Mouse (Mus musculus) MEL (cell line): ENCODE measurements around the gene Lrrc71. TPM values are rescaled to one million over a fixed set of nuclear protein-coding genes. Genes with fewer than 3 reads are reported as not detected.

Source experiments
- DNase-seq: peaks from one replicate; pipeline ENCODE4 v3.0.0; 2011; ENCODE audit warnings: low read depth, low spot score
- H3K27ac ChIP-seq: 2 replicates; pipeline ENCODE4 v1.5.1; 2012; ENCODE audit warnings: low read depth, mild to moderate bottlenecking, control low read depth, low read length, moderate library complexity; ENCODE audit not compliant: control insufficient read depth
- H3K27me3 ChIP-seq, 2 experiments: fragments of 150-350 bp in 1 of 2; sonication (generic) in 1 of 2; 2 replicates each; pipeline ENCODE4 v1.6.1; 2012; ENCODE audit warnings: low read length in 2 of 2, mild to moderate bottlenecking in 2 of 2, improper control_type of control experiment in 1 of 2, moderate library complexity in 1 of 2; ENCODE audit not compliant: insufficient read depth in 2 of 2, control insufficient read depth in 1 of 2
- H3K36me3 ChIP-seq, 2 experiments: 2 replicates each; pipeline ENCODE4 v1.6.1; 2012 to 2014; ENCODE audit warnings: low read length in 2 of 2, improper control_type of control experiment in 1 of 2, inconsistent platforms in 1 of 2, mild to moderate bottlenecking in 1 of 2; ENCODE audit not compliant: insufficient read depth in 2 of 2, control insufficient read depth in 1 of 2
- H3K4me1 ChIP-seq, 2 experiments: fragments of 150-350 bp in 1 of 2; sonication (generic) in 1 of 2; 2 replicates each; pipeline ENCODE4 v1.6.1; 2012; ENCODE audit warnings: low read length in 2 of 2, improper control_type of control experiment in 1 of 2, mild to moderate bottlenecking in 1 of 2; ENCODE audit not compliant: insufficient read depth in 2 of 2, control insufficient read depth in 1 of 2
- H3K4me3 ChIP-seq, 2 experiments: fragments of 150-350 bp in 1 of 2; sonication (generic) in 1 of 2; 2 replicates each; pipeline ENCODE4 v1.5.1; 2012; ENCODE audit warnings: low read depth in 2 of 2, low read length in 2 of 2, mild to moderate bottlenecking in 2 of 2, moderate library complexity in 2 of 2, control low read depth in 1 of 2, improper control_type of control experiment in 1 of 2; ENCODE audit not compliant: control insufficient read depth in 1 of 2, insufficient read depth in 1 of 2
- H3K79me2 ChIP-seq: 2 replicates; pipeline ENCODE4 v1.6.1; 2012; ENCODE audit warnings: mild to moderate bottlenecking, low read length, moderate library complexity; ENCODE audit not compliant: control insufficient read depth, poor library complexity, insufficient read depth
- H3K9ac ChIP-seq: 2 replicates; pipeline ENCODE4 v1.6.1; 2012; ENCODE audit warnings: low read depth, mild to moderate bottlenecking, control low read depth, low read length, moderate library complexity; ENCODE audit not compliant: control insufficient read depth, poor library complexity, severe bottlenecking
- H3K9me3 ChIP-seq: fragments of 150-350 bp; sonication (generic); replicated peaks from 2 replicates; pipeline ENCODE4 v1.6.1; 2012; ENCODE audit warnings: mild to moderate bottlenecking, low read length, improper control_type of control experiment, moderate library complexity; ENCODE audit not compliant: insufficient read depth
- CHD1 ChIP-seq: IDR thresholded peaks from 2 replicates; pipeline ENCODE4 v1.6.1; 2012; ENCODE audit warnings: low read depth, mild to moderate bottlenecking, inconsistent platforms, low read length, improper control_type of control experiment
- CHD2 ChIP-seq: IDR thresholded peaks from 2 replicates; pipeline ENCODE4 v1.6.1; 2011; ENCODE audit warnings: low read length, improper control_type of control experiment
- CTCF ChIP-seq, 3 experiments: IDR thresholded peaks in 2 of 3; conservative IDR thresholded peaks in 1 of 3; 2 replicates each; pipeline ENCODE4 v1.5.1; 2011 to 2012; ENCODE audit warnings: low read length in 3 of 3, low read depth in 2 of 3, mild to moderate bottlenecking in 2 of 3, improper control_type of control experiment in 1 of 3, inconsistent platforms in 1 of 3, mixed read lengths in 1 of 3, moderate library complexity in 1 of 3; ENCODE audit not compliant: control insufficient read depth in 1 of 3, insufficient read depth in 1 of 3, poor library complexity in 1 of 3, severe bottlenecking in 1 of 3
- E2F4 ChIP-seq: IDR thresholded peaks from 2 replicates; pipeline ENCODE4 v1.6.1; 2011; ENCODE audit warnings: low read depth, low read length, improper control_type of control experiment, borderline replicate concordance
- ELF1 ChIP-seq: IDR thresholded peaks from 2 replicates; pipeline ENCODE4 v1.6.1; 2014; ENCODE audit warnings: low read depth, mild to moderate bottlenecking, inconsistent platforms, low read length, improper control_type of control experiment, moderate library complexity
- EP300 ChIP-seq, 2 experiments: IDR thresholded peaks; 2 replicates each; pipeline ENCODE4 v1.6.1; 2011; ENCODE audit warnings: improper control_type of control experiment in 2 of 2, low read length in 2 of 2, low read depth in 1 of 2, mild to moderate bottlenecking in 1 of 2
- ETS1 ChIP-seq: IDR thresholded peaks from 2 replicates; pipeline ENCODE4 v1.6.1; 2012; ENCODE audit warnings: low read depth, mild to moderate bottlenecking, inconsistent platforms, low read length, improper control_type of control experiment, moderate library complexity
- GATA1 ChIP-seq: IDR thresholded peaks from 2 replicates; pipeline ENCODE4 v1.6.1; 2011; ENCODE audit warnings: low read depth, low read length, improper control_type of control experiment
- HCFC1 ChIP-seq: IDR thresholded peaks from 2 replicates; pipeline ENCODE4 v1.6.1; 2012; ENCODE audit warnings: low read depth, mild to moderate bottlenecking, inconsistent platforms, low read length, improper control_type of control experiment, moderate library complexity
- KAT2A ChIP-seq: conservative IDR thresholded peaks from 2 replicates; pipeline ENCODE4 v1.6.1; 2012; ENCODE audit warnings: low read depth, low read length, improper control_type of control experiment, inconsistent platforms
- MAX ChIP-seq: IDR thresholded peaks from 2 replicates; pipeline ENCODE4 v1.6.1; 2011; ENCODE audit warnings: low read length, improper control_type of control experiment
- MAZ ChIP-seq: IDR thresholded peaks from 2 replicates; pipeline ENCODE4 v1.6.1; 2012; ENCODE audit warnings: low read depth, mild to moderate bottlenecking, inconsistent platforms, low read length, improper control_type of control experiment
- MXI1 ChIP-seq: IDR thresholded peaks from 2 replicates; pipeline ENCODE4 v1.6.1; 2011; ENCODE audit warnings: mild to moderate bottlenecking, low read depth, low read length, improper control_type of control experiment
- MYB ChIP-seq: IDR thresholded peaks from 2 replicates; pipeline ENCODE4 v1.6.1; 2011; ENCODE audit warnings: mild to moderate bottlenecking, low read depth, low read length, improper control_type of control experiment
- NELFE ChIP-seq: IDR thresholded peaks from 2 replicates; pipeline ENCODE4 v1.6.1; 2011; ENCODE audit warnings: low read depth, low read length, improper control_type of control experiment
- NRF1 ChIP-seq: IDR thresholded peaks from 2 replicates; pipeline ENCODE4 v1.6.1; 2014; ENCODE audit warnings: low read depth, mild to moderate bottlenecking, inconsistent platforms, low read length, improper control_type of control experiment, moderate library complexity; ENCODE audit not compliant: poor library complexity, insufficient read depth, severe bottlenecking
- POLR2A ChIP-seq, 2 experiments: IDR thresholded peaks; 2 replicates each; pipeline ENCODE4 v1.6.1; 2011 to 2012; ENCODE audit warnings: low read length in 2 of 2, mild to moderate bottlenecking in 2 of 2, control low read depth in 1 of 2, improper control_type of control experiment in 1 of 2, low read depth in 1 of 2, moderate library complexity in 1 of 2; ENCODE audit not compliant: control insufficient read depth in 1 of 2, insufficient read depth in 1 of 2, poor library complexity in 1 of 2
- SIN3A ChIP-seq: IDR thresholded peaks from 2 replicates; pipeline ENCODE4 v1.6.1; 2012; ENCODE audit warnings: low read length, improper control_type of control experiment, inconsistent platforms
- TAL1 ChIP-seq: IDR thresholded peaks from 2 replicates; pipeline ENCODE4 v1.6.1; 2012; ENCODE audit warnings: mild to moderate bottlenecking, inconsistent platforms, low read length, moderate library complexity, mixed read lengths
- TBP ChIP-seq: IDR thresholded peaks from 2 replicates; pipeline ENCODE4 v1.8.0; 2011; ENCODE audit warnings: low read depth, low read length, improper control_type of control experiment
- UBTF ChIP-seq: IDR thresholded peaks from 2 replicates; pipeline ENCODE4 v1.6.1; 2012; ENCODE audit warnings: low read depth, mild to moderate bottlenecking, inconsistent platforms, low read length, improper control_type of control experiment, moderate library complexity, borderline replicate concordance; ENCODE audit not compliant: insufficient read depth
- USF2 ChIP-seq, 2 experiments: IDR thresholded peaks; 2 replicates each; pipeline ENCODE4 v1.6.1; 2011 to 2012; ENCODE audit warnings: improper control_type of control experiment in 2 of 2, low read length in 2 of 2, borderline replicate concordance in 1 of 2, inconsistent platforms in 1 of 2, low read depth in 1 of 2, mild to moderate bottlenecking in 1 of 2; ENCODE audit not compliant: insufficient read depth in 1 of 2
- ZC3H11A ChIP-seq: IDR thresholded peaks from 2 replicates; pipeline ENCODE4 v1.6.1; 2012; ENCODE audit warnings: low read depth, mild to moderate bottlenecking, inconsistent platforms, low read length, improper control_type of control experiment
- ZMIZ1 ChIP-seq: IDR thresholded peaks from 2 replicates; pipeline ENCODE4 v1.6.1; 2012; ENCODE audit warnings: low read depth, mild to moderate bottlenecking, inconsistent platforms, low read length, improper control_type of control experiment, moderate library complexity
- ZNF384 ChIP-seq: IDR thresholded peaks from 2 replicates; pipeline ENCODE4 v1.6.1; 2012; ENCODE audit warnings: low read depth, mild to moderate bottlenecking, inconsistent platforms, low read length, improper control_type of control experiment
- polyA plus RNA-seq, 2 experiments: library from polyadenylated mRNA; stranded (reverse) in 1 of 2; unstranded in 1 of 2; fragments of >175 nt in 1 of 2; fragments of >200 nt in 1 of 2; gene quantifications; 2 replicates each; pipeline versions ENCODE4 v1.2.1 to v1.2.4; 2012; ENCODE audit warnings: low replicate concordance in 2 of 2, low read depth in 1 of 2; ENCODE audit not compliant: insufficient read length in 2 of 2, insufficient read depth in 1 of 2, missing spikeins in 1 of 2
- total RNA-seq: library from RNA; depleted of rRNA; stranded (reverse); fragments of 300-350 nt; gene quantifications from 2 replicates; pipeline ENCODE4 v1.2.3, GENCODE M21; 2012

The Lrrc71 gene
- total and polyA plus RNA-seq, 3 experiments: 0.04 TPM; not detected in 2

DNA sequence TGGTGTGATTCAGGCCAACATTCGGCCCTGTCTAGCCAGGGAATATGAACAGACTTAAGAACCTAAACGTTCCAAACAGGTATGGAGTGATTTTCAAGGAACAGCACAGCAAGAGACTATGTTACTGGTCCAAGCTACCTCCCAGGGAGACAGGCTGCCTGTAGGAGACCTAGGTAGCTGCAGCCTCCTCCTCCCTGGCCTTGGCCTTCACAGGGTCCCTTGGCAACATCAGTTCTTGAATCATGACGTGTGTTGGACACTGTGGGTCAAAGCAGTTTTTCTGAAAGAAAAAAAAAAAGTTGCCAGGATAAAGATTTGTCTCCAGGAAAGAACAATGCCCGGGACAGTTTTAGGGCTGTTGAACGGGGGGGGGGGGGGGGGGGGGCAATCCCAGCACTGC lies 9.5 kb downstream of the Lrrc71 start:
- DNase-seq: no peak
- Histone ChIP-seq H3K79me2 (no peaks in the 10 kb centered on the region), H3K27me3 (no peaks in the 10 kb centered on the region), H3K9me3 (no peaks in the 10 kb centered on the region), H3K36me3 (no peaks in the 10 kb centered on the region), H3K4me3 (no peak overlapping the region), H3K9ac (no peak overlapping the region), H3K27ac (no peak overlapping the region), H3K4me1 (no peaks in the 10 kb centered on the region)
- TF ChIP-seq SIN3A: no peak
- no peak for TF ChIP-seq TBP
- no peak for TF ChIP-seq KAT2A
- TF ChIP-seq ZMIZ1: no peak
- TF ChIP-seq TAL1: no peak
- TF ChIP-seq MAZ: no peak
- TF ChIP-seq MXI1: no peak
- no peak for TF ChIP-seq UBTF
- no peak for TF ChIP-seq MYB
- no peak for TF ChIP-seq ZC3H11A
- TF ChIP-seq CTCF (IDR thresholded peaks at IDR 0.05 in 2 of 3, conservative IDR thresholded peaks at IDR 0.05 in 1 of 3; ENCODE audit: control insufficient read depth in 1 of 3, insufficient read depth in 1 of 3, low read depth in 2 of 3, low read length in 3 of 3, poor library complexity in 1 of 3, severe bottlenecking in 1 of 3): no peak
- no peak for TF ChIP-seq CHD2
- TF ChIP-seq CHD1: no peak
- TF ChIP-seq HCFC1: no peak

DNA sequence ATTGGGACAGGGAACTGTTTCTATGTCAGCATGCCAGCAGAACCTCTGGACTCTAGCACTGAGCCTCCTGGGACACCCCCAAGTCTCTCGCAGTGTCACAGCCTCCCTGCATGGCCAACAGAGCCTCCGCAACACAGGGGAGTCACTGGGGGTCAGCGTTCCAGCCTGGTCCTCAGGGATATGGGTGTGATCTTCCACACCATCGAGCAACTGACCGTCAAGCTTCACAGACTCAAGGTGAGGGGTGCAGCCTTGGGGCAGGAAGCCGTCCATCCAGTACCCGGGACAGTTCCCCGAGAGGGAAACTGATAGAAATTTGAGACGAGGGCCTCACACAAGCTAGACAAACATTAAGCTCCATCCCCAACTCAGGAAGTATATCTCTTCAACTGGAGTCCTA lies 13.1 kb downstream of the Lrrc71 start:
- H3K9me3 ChIP-seq: no peaks in the 10 kb centered on the region
- TF ChIP-seq E2F4: no peak
- TF ChIP-seq HCFC1: no peak
- no peak for TF ChIP-seq GATA1
- TF ChIP-seq CHD1: no peak
- no peak for TF ChIP-seq TAL1
- TF ChIP-seq ZNF384: no peak
- TF ChIP-seq MAZ: no peak
- no peak for TF ChIP-seq MXI1
- no peak for TF ChIP-seq CHD2
- no peak for TF ChIP-seq EP300 (IDR thresholded peaks at IDR 0.05; ENCODE audit: low read depth in 1 of 2, low read length in 2 of 2)
- no peak for TF ChIP-seq ELF1
- no peak for TF ChIP-seq NELFE
- no peak for TF ChIP-seq USF2 (IDR thresholded peaks at IDR 0.05; ENCODE audit: borderline replicate concordance in 1 of 2, insufficient read depth in 1 of 2, low read depth in 1 of 2, low read length in 2 of 2)
- TF ChIP-seq NRF1: no peak
- no peak for TF ChIP-seq KAT2A
- TF ChIP-seq POLR2A (IDR thresholded peaks at IDR 0.05; ENCODE audit: control insufficient read depth in 1 of 2, insufficient read depth in 1 of 2, low read depth in 1 of 2, low read length in 2 of 2, poor library complexity in 1 of 2): no peak
- TF ChIP-seq MAX: no peak
- no peak for TF ChIP-seq UBTF
- TF ChIP-seq ETS1: no peak
- TF ChIP-seq CTCF (IDR thresholded peaks at IDR 0.05 in 2 of 3, conservative IDR thresholded peaks at IDR 0.05 in 1 of 3; ENCODE audit: control insufficient read depth in 1 of 3, insufficient read depth in 1 of 3, low read depth in 2 of 3, low read length in 3 of 3, poor library complexity in 1 of 3, severe bottlenecking in 1 of 3): no peak
- TF ChIP-seq, all 39 proteins: peak for 0
- no peak for DNase-seq
- no peaks in the 10 kb centered on the region for H3K27me3 ChIP-seq
- no peak overlapping the region for H3K9ac ChIP-seq
- H3K4me3 ChIP-seq: no peak overlapping the region
- H3K27ac ChIP-seq: no peak overlapping the region
- no peaks in the 10 kb centered on the region for H3K79me2 ChIP-seq
- H3K4me1 ChIP-seq: no peaks in the 10 kb centered on the region
- no peaks in the 10 kb centered on the region for H3K36me3 ChIP-seq
